Mouse (Mus musculus) heart, postnatal 4 days (tissue): ENCODE data around the gene Creld1. TPM values are rescaled to one million over a fixed set of nuclear protein-coding genes. Genes with fewer than 3 reads are reported as not detected.

Experiments
- DNase-seq: peaks from one replicate; pipeline ENCODE4 v3.0.0; 2021
- microRNA-seq, 2 experiments: library from miRNA; unstranded; fragments of <30 nt; microRNA quantifications; one replicate each; pipeline ENCODE4 v1.2.0; 2021 to 2022
- total RNA-seq, 2 experiments: library from RNA; stranded (reverse); gene quantifications; 2 replicates each; pipeline ENCODE4 v1.2.3; 2021

Creld1 gene
- total RNA-seq, 2 experiments from 2014 or later = 34.6 to 41.5 TPM

DNA sequence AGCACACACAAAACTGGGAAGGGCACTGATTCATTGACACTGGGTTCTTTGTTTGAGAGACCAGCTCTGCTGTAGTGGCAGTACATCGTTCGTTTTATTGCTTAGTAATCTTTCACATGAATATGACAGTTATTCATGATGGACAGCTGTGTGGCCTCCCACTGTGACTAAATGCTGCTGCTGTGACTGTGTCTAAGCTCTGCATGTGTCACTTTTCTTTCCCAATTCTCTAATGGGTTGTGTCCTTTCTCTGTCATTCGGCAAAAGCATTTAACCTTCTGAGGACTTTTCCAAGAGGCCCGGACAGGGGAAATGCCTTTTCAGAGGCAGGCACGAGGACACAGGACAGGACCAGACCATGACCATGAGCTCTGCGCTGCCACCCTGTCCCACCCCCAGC lies 30.8 kb downstream of the Creld1 start:
- DNase-seq = no peak

DNA sequence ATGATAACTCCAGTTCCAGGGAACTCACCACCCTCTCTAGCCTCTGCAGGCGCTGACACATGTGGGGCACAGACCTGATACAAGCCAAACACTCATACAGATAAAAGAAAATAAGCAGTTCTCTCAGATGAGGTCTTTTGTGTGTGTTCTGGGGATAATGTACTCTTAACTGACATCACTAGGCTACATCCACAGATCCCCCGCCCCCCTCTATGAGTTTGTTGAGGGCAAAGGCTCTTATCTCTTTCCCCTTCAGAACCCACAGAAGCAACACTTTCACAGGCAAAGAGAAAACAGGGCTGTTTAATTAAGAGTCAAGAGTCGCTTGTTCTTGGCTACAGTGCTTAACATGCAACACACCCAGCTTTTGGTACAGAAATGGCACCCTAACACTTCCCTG lies 31.5 kb downstream of the Creld1 start:
- no peak for DNase-seq

DNA sequence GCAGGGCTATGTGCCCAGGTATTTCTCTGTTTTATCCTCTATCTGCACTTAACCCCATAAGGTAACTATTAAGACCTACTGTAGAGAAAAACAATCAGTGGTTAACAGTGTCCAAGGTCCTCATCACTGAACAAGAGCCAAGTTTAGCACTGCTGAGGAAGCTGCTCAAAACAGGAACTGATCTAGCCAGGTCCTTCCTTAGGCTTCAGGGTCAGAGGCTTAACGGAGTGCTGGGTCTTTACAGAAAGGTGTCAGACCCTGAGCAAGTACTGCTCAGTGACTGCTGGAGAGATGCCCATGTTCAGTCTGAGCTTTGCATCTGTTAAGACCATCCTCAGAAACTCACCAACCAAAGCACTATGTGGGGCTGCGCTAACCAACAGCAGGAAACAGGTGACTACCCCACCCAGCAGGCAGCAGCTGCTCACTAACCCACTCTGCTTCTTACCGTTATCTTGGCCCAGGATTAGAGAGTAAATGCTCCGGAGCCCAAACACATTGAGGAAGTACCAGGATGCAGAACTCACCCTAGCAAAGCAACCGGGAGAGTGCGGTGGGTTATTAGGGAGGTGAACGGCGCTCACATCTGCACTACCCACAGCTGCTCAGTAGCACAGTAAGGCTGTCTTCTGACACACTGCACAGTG lies 34.5 kb downstream of the Creld1 start:
- DNase-seq = no peak

DNA sequence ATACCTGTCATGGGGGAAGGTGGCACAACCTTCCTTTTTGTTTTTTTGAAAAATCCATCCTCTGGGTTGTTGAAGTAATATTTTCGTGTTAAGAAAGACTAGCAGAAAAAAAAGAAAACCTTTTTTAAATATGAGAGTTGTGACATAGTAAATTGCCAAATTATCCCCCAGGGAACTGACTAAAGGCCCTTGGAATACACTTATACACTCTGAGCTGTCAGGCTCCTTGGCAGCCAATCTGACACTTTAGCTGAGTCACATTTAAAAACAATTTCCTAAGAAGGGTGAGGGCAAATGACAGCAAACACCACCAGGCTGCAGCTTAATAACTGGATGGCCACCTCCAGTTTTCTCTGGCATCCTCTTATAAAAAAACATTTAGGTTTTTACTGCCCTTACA lies 39.2 kb downstream of the Creld1 start:
- DNase-seq = no peak

DNA sequence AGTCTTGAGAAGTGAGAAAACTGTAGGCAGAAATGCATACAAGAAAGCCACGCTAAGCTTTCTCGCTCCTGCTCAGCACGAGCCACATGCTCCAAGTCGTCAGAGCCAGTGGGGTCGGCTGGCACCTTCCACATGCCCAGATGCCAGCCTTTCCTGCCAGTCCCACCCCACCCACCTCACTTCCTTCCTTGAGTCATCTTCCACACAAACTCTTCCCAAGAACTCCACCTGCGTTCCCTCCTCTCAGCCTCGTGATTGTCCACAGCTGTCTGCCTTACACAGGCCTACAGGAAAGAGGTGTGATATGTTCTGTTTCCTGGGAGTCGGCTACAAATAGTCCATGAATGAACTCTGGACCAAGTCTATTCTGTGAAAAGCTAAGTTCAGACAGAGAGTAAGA lies 40.3 kb downstream of the Creld1 start:
- DNase-seq = no peak

DNA sequence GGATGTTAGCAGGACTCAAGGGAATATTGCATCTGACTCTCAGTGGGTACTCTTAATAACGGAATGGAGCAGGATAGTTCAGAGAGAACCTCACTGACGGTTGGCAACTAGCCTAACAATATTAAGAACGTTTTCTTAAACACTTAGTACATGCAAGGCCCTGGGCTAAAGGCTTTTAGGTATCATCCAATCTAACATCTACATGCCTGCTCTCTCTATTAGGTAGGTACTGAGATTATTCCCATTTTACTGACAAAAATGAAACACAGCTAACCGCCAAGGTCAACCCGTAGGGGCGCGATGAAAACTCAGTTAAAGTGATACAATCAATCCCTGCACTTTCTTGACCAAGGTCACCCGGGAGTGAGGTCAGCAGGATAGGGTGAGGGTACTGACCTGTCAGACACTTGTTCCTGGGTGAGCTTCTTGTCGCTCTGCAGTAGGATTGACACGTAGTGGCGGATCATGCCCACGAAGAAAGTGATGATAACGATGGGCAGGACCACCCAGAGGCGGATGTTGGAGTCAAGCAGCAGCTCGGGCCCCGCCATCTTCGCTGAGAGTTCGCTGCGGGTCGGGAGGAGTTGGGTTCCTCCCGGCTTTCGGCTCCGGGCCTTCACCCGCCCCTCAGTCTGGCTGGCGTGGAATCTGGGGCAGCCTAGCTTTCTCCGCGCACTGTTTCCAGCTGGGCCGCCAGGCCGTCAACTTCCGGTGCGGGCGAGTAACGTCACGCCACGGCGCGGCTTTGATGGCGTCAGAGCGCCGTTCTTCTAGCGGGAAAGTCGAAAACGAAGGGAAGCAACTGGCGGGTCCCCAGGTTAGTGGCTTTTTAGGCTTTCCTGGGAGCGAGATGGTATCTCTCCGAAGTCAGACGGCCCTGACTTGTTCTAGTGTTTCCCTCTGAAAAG lies 48.1 kb downstream of the Creld1 start, which contains the start of the genes Emc3 and Fancd2:
Gene Emc3, minus strand, starts transcription at position 721 of the 908 bp plus-strand sequence.
Gene Fancd2, plus strand, starts transcription at position 751 of the 908 bp plus-strand sequence.
- peak; percentile 96 for DNase-seq

DNA sequence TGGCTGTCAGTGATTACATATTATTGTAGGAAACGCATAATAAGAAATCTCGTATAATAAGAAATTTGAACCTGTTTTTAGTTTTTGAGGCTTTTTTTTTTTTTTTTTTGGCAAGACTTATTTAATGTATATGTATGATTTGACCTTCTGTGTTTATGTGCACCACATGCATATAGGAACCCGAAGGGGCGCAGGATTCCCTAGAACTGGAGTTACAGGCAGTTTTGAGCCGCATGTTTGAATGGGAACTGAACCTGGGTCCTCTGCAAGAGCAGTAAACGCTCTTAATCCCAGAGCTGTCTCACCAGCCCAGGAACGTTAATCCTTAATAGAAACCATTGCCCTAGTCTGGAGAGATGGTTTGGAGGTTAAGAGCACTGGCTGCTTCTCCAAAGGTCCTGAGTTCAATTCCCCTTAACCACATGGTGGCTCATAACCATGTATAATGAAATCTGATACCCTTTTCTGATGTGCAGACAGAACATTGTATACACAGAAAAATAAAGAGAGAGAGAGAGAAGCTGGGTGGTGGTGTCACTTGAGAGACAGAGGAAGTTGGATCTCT lies 48.8 kb downstream of the Creld1 start:
- DNase-seq = no peak

DNA sequence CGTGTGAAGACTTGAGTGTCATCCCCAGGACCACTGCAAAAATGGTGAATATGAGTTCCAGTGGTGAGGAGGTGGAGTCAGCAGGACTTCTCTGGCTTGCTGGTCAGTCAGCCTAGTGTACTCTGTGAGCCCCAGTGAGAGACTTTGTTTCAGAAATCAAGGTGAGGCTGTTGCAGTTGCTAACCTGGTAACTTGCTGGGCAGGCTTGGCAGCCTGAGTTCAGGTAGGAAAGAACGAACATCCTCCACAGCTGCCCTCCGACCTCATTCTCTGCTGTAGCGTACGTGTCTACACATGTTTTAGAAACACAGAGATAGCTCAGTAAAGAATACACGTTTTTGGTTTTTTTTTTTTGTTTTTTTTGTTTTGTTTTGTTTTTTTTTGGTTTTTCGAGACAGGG lies 51.8 kb downstream of the Creld1 start:
- no peak for DNase-seq

DNA sequence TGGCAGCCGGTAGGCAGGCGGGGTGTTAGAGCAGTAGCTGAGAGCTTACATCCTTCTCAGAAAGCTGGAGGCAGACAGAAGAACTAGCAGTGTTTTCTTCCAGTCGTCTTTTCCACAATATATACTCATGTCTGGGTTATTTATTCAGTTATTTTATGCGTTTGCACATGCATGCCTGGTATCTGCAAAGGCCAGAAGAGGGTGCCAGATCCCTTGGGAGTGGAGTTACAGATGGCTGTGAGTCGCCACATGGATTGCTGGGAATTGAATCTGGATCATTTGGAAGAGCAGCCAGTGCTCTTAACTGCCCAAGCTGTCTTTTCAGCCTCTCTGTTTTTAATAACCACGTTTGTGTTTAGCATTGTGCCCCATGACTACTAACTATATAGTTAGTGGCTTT lies 58.5 kb downstream of the Creld1 start:
- no peak for DNase-seq

Small RNA genes lying within 50 kb of the gene (microRNA-seq; reads per million reads assigned to microRNA genes)
- 0 reads per million in 2 experiments for gene Gm23365

Other genes with a start within 250 kb of the Creld1 start
- 10 to 100 TPM; 12.2 to 12.8 TPM for gene Mtmr14, start 245.5 kb upstream of the Creld1 start, total RNA-seq
- not detected for gene Cpne9, start 201.0 kb upstream of the Creld1 start, total RNA-seq
- 10 to 100 TPM; 21.8 to 23.8 TPM for gene Brpf1, start 176.2 kb upstream of the Creld1 start, total RNA-seq
- gene Ogg1, start 156.3 kb upstream of the Creld1 start, total RNA-seq = 1 to 10 TPM; 5.2 to 6.2 TPM
- gene Camk1, start 139.3 kb upstream of the Creld1 start, total RNA-seq = 10 to 100 TPM; 73.5 to 73.7 TPM
- gene Tada3, start 105.4 kb upstream of the Creld1 start, total RNA-seq = 10 to 100 TPM; 23.8 to 26.0 TPM
- gene Arpc4, start 105.2 kb upstream of the Creld1 start, total RNA-seq = 100 to 1,000 TPM; 142 to 143 TPM
- gene Ttll3, start 94.0 kb upstream of the Creld1 start, total RNA-seq = 1 to 10 TPM; 1.7 to 2.7 TPM
- gene Rpusd3, start 64.0 kb upstream of the Creld1 start, total RNA-seq = 1 to 10 TPM; 7.1 to 7.9 TPM
- gene Cidec, start 47.5 kb upstream of the Creld1 start, total RNA-seq = 1 to 10 TPM; 1.8 to 2.3 TPM
- 10 to 100 TPM; 28.3 to 34.7 TPM for gene Jagn1, start 40.7 kb upstream of the Creld1 start, total RNA-seq
- gene Il17re, start 24.8 kb upstream of the Creld1 start, total RNA-seq = 1 to 10 TPM; 1.1 to 1.3 TPM
- 10 to 100 TPM in 1 of 2 experiments, 1 to 10 TPM in 1; 7.9 to 10.2 TPM for gene Il17rc, start 11.9 kb upstream of the Creld1 start, total RNA-seq
- not detected for gene Prrt3, start 18.6 kb downstream of the Creld1 start, total RNA-seq
- gene Emc3, start 48.4 kb downstream of the Creld1 start, total RNA-seq = 10 to 100 TPM; 61.9 to 63.6 TPM
- 10 to 100 TPM in 1 of 2 experiments, 1 to 10 TPM in 1; 7.9 to 10.2 TPM for gene Fancd2, start 48.4 kb downstream of the Creld1 start, total RNA-seq
- not detected for gene Fancd2os, start 117.4 kb downstream of the Creld1 start, total RNA-seq
- gene Brk1, start 121.5 kb downstream of the Creld1 start, total RNA-seq = 100 to 1,000 TPM; 101 to 102 TPM
- 10 to 100 TPM; 13.6 to 18.6 TPM for gene Vhl, start 140.7 kb downstream of the Creld1 start, total RNA-seq
- gene Irak2, start 155.2 kb downstream of the Creld1 start, total RNA-seq = 10 to 100 TPM in 1 of 2 experiments, 1 to 10 TPM in 1; 8.9 to 11.1 TPM
- gene Tatdn2, start 213.8 kb downstream of the Creld1 start, total RNA-seq = 10 to 100 TPM; 76.2 to 80.7 TPM
- not detected for gene Ghrl, start 236.6 kb downstream of the Creld1 start, total RNA-seq